ENCODE assay signal across 14 mouse cellular contexts in the genomic region with DNA sequence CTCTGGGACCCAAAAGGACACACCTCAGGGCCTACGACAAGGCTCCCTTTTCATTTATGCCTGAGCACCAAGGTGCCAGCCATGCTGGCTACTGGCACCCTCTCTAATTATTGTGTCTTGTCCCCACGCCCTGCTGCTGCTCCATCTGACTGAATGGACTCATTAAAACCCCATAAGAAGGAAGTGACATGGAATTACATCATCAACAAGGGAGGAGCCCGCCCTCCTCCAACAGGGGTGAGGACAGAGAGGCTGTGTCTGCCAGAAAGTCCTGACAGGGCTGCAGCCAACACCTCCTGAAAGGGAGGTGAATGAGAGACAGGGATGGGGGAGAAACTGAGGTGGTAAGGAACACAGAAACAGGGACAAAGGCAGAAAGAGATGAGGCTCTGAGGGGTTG. TPM values are rescaled to one million over a fixed set of nuclear protein-coding genes. Genes with fewer than 3 reads are reported as not detected.
DNase-seq lines count a peak whose midpoint lies in the region; ATAC-seq and TF ChIP-seq lines count a peak whose summit lies in the region.
"Had no signal": no experiment of that assay in that cellular context is flagged by ENCODE, and none has a peak within 500 bp of the region (broad histone marks: within the 10 kb centered on the region; RNA-seq: fewer than 3 reads in every experiment).

No protein-coding gene starts in this region.

- DNase-seq in heart, adult 11 months, result peak; percentile 91
- no peak for DNase-seq in heart, postnatal 4 days
- peak; percentile 40 for DNase-seq in testis, postnatal 10 days (ENCODE audit: low spot score)
- no peak for DNase-seq in testis, postnatal 14 days (ENCODE audit: low spot score)
- DNase-seq in embryo, embryonic 10 days (ENCODE audit: low spot score), result no peak
- no peak for DNase-seq in thymus, adult 2 months
- no peak for DNase-seq in left cerebral cortex, postnatal 14 days (ENCODE audit: low spot score in 2 of 2)
- DNase-seq: heart, adult 2 months; lung, embryonic 14.5 days; right cerebral cortex, postnatal 25 days had no signal

- H3K27ac ChIP-seq in thymus, adult 2 months (ENCODE audit: control insufficient read depth, insufficient read depth, low read length), result no peak overlapping the region
- H3K27ac ChIP-seq: heart, adult 2 months; neural tube, embryonic 12.5 days; stomach, embryonic 15.5 days had no signal

- no peak for TF ChIP-seq CTCF in thymus, adult 2 months (IDR thresholded peaks at IDR 0.05; ENCODE audit: borderline replicate concordance, control insufficient read depth, extremely low read depth, insufficient read depth, low read length, poor library complexity)

- peaks cover 9% of the 10 kb centered on the region for H3K4me1 ChIP-seq in thymus, adult 2 months (replicated peaks; ENCODE audit: control insufficient read depth, insufficient read depth, low read length)

- WGBS in thymus, adult 2 months, result 86% methylated on average over 3 of the region's 3 CpGs

- no peaks in the 10 kb centered on the region for H3K27me3 ChIP-seq in thymus, adult 2 months (ENCODE audit: control insufficient read depth, insufficient read depth, low read length)
- H3K27me3 ChIP-seq: neural tube, embryonic 12.5 days; stomach, embryonic 15.5 days had no signal

- intact Hi-C loops in left cerebral cortex, postnatal 14 days (cut with DNase I), result no loop called here

- no peak overlapping the region for H3K4me3 ChIP-seq in thymus, adult 2 months (ENCODE audit: control insufficient read depth, insufficient read depth, low read length)
- H3K4me3 ChIP-seq: heart, adult 2 months; neural tube, embryonic 12.5 days; stomach, embryonic 15.5 days had no signal

- ATAC-seq in erythroid progenitor cell, adult 5-6 weeks (replicated peaks; ENCODE audit: low FRiP score, poor library complexity, severe bottlenecking), result 0 out of 2 replicates have a peak, but pooled peaks have one; percentile 12
- ATAC-seq: forebrain, embryonic 16.5 days had no signal

- H3K36me3 ChIP-seq in thymus, adult 2 months (ENCODE audit: control insufficient read depth, insufficient read depth, low read length), result no peaks in the 10 kb centered on the region
- H3K36me3 ChIP-seq: neural tube, embryonic 12.5 days; stomach, embryonic 15.5 days had no signal

- no peak for TF ChIP-seq POLR2A in thymus, adult 2 months (IDR thresholded peaks at IDR 0.05; ENCODE audit: control insufficient read depth, extremely low read depth, insufficient read depth, low read length, poor library complexity)

RNA-seq across cellular contexts. Expression of a gene that starts 17.8 kb away (rescaled TPM):
- total RNA-seq in heart, postnatal 4 days (2021), result 10 to 100 TPM; 11.6 to 13.7 TPM
- total RNA-seq in erythroid progenitor cell, adult 5-6 weeks (2015; ENCODE audit: low replicate concordance), result 5.0 and 10.5 TPM in 2 replicates
- 7.9 and 13.1 TPM in 2 replicates for total RNA-seq in erythroid progenitor cell, adult 5-6 weeks (2017; ENCODE audit: low replicate concordance)
- 30.9 and 37.8 TPM in 2 replicates for polyA plus RNA-seq in thymus, adult 2 months (2012; rRNA removed)
- total RNA-seq in left cerebral cortex, postnatal 14 days (2021), result 10 to 100 TPM; 17.1 to 18.8 TPM

RNA-seq across cellular contexts. Expression of a gene that starts 34.9 kb away (rescaled TPM):
- 100 to 1,000 TPM; 101 to 105 TPM for total RNA-seq in heart, postnatal 4 days (2021)
- total RNA-seq in erythroid progenitor cell, adult 5-6 weeks (2015; ENCODE audit: low replicate concordance), result 139 and 143 TPM in 2 replicates
- total RNA-seq in erythroid progenitor cell, adult 5-6 weeks (2017; ENCODE audit: low replicate concordance), result 235 and 242 TPM in 2 replicates
- 22.9 and 26.8 TPM in 2 replicates for polyA plus RNA-seq in thymus, adult 2 months (2012; rRNA removed)
- total RNA-seq in left cerebral cortex, postnatal 14 days (2021), result 10 to 100 TPM; 88.8 to 95.6 TPM

Comparison
In these comparisons a context has a peak if more than half of its experiments do, and no peak if none do; other contexts are left out.
1. DNase-seq: peak in heart, adult 11 months (single experiment) and testis, postnatal 10 days (single experiment); none in heart, postnatal 4 days (single experiment), testis, postnatal 14 days (single experiment), embryo, embryonic 10 days (single experiment), thymus, adult 2 months (single experiment) and left cerebral cortex, postnatal 14 days (0 of 2).